Mouse (Mus musculus) layer of hippocampus, postnatal 25 days (tissue): ENCODE measurements around the gene Sult6b1. TPM values are rescaled to one million over a fixed set of nuclear protein-coding genes. Genes with fewer than 3 reads are reported as not detected.
A peak's percentile ranks its signal among the peaks of the same experiment; 100 is the strongest.

Source experiments
- DNase-seq, 2 experiments: peaks; one replicate each; pipeline ENCODE4 v3.0.0; 2022; ENCODE audit warnings: mixed read lengths in 2 of 2, low spot score in 1 of 2; ENCODE audit errors: extremely low spot score in 1 of 2
- total RNA-seq, 2 experiments: library from RNA; stranded (reverse); gene quantifications; 2 replicates each; pipeline ENCODE4 v1.2.3; 2021

The Sult6b1 gene
- total RNA-seq, 2 experiments from 2014 or later, result not detected

- no peak for DNase-seq
Measured at GRCm38 (mm10) chr17:78885286-78886065, 21.3 kb downstream of the Sult6b1 start.

GRCm38 (mm10) chr17:78883291-78883690, 23.5 kb downstream of the Sult6b1 start:
- DNase-seq, result no peak

- DNase-seq, result peak; percentile 17 to 37
Measured at GRCm38 (mm10) chr17:78882401-78883112, 24.2 kb downstream of the Sult6b1 start, which contains the start of gene Eif2ak2. Gene Eif2ak2, minus strand, starts transcription at chr17:78882573.

GRCm38 (mm10) chr17:78881878-78882304, 24.9 kb downstream of the Sult6b1 start:
- DNase-seq, result no peak

- DNase-seq, result no peak
Measured at GRCm38 (mm10) chr17:78873886-78874285, 32.9 kb downstream of the Sult6b1 start.

GRCm38 (mm10) chr17:78856243-78856642, 50.5 kb downstream of the Sult6b1 start:
- no peak for DNase-seq

- DNase-seq, result no peak
Measured at GRCm38 (mm10) chr17:78842271-78842928, 64.4 kb downstream of the Sult6b1 start.

- no peak for DNase-seq
Measured at GRCm38 (mm10) chr17:78836056-78836455, 70.7 kb downstream of the Sult6b1 start.

GRCm38 (mm10) chr17:78834856-78835835, 71.6 kb downstream of the Sult6b1 start, which contains the start of the genes Heatr5b and Gpatch11:
Gene Heatr5b, minus strand, starts transcription at chr17:78835364.
Gene Gpatch11, plus strand, starts transcription at chr17:78835567.
- peak; percentile 90 to 98 for DNase-seq

Other genes starting within 250 kb of the Sult6b1 start
- 10 to 100 TPM; 66.9 to 68.9 TPM for gene Strn, start 169.8 kb downstream of the Sult6b1 start, total RNA-seq
- gene Heatr5b, start 71.6 kb downstream of the Sult6b1 start, total RNA-seq, result 10 to 100 TPM; 50.2 to 59.1 TPM
- gene Gpatch11, start 71.4 kb downstream of the Sult6b1 start, total RNA-seq, result 10 to 100 TPM; 41.2 to 41.7 TPM
- 1 to 10 TPM; 4.1 to 5.9 TPM for gene Eif2ak2, start 24.4 kb downstream of the Sult6b1 start, total RNA-seq
- 10 to 100 TPM; 25.7 to 35.0 TPM for gene Cebpzos, start 9.5 kb upstream of the Sult6b1 start, total RNA-seq
- 10 to 100 TPM; 32.5 to 32.9 TPM for gene Cebpz, start 30.1 kb upstream of the Sult6b1 start, total RNA-seq
- 10 to 100 TPM; 52.7 to 58.2 TPM for gene Ndufaf7, start 30.1 kb upstream of the Sult6b1 start, total RNA-seq
- 10 to 100 TPM; 13.1 to 14.7 TPM for gene Prkd3, start 113.8 kb upstream of the Sult6b1 start, total RNA-seq
- gene Qpct, start 144.9 kb upstream of the Sult6b1 start, total RNA-seq, result 10 to 100 TPM; 12.5 to 14.8 TPM